Mouse (Mus musculus) lung, postnatal 4 days (tissue): Measurements from ENCODE around the gene Fam227a.

ENCODE experiments used
- DNase-seq, 2 experiments: peaks; one replicate each; pipeline ENCODE4 v3.0.0; 2021

Gene Fam227a

DNA sequence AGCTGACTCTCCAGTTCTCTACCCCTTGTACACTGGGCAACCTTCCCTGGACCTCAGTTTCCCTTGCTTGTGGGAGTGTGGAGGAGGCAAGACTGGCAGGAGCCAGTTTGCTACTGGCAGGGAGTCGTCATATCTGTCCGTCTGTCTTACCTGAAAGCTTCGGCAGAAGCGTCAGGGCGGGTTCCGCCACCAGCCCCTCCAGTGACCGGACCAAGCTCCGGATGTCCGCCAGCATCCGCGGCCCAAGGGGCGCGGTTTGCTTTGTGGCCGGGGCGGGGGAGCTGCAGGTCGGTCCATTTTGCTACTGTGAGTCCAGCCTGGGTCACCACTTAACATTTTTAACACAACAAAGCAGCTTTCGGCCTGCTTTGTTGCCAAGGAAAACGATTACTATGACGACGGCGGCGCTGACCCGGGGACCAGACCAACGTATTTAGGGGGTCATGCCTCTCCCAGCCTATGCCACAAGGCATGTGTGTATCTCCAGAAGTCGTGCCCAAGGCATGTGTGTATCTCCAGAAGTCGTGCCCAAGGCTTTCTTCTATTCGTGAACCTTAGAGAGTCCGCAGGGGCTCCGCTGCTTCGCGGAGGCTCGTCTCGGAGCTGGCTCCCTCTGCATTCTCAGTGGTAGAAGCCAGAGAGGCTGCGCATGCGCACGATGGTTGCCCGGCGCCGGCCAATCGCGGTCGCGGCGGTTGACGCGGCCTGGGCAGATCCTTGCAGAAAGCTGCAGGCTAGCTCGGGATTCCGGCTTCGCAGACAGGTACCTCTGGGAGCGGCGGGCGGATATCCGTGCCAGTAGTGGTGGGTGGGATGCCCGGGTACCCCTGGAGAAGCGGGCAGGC, at the start of gene Fam227a, which contains the start of gene Cby1:
Fam227a (minus strand) TSS at position 426 of the 845 bp plus-strand sequence.
Cby1 (plus strand) TSS at position 669 of the 845 bp plus-strand sequence.
- DNase-seq = peak; percentile 96

DNA sequence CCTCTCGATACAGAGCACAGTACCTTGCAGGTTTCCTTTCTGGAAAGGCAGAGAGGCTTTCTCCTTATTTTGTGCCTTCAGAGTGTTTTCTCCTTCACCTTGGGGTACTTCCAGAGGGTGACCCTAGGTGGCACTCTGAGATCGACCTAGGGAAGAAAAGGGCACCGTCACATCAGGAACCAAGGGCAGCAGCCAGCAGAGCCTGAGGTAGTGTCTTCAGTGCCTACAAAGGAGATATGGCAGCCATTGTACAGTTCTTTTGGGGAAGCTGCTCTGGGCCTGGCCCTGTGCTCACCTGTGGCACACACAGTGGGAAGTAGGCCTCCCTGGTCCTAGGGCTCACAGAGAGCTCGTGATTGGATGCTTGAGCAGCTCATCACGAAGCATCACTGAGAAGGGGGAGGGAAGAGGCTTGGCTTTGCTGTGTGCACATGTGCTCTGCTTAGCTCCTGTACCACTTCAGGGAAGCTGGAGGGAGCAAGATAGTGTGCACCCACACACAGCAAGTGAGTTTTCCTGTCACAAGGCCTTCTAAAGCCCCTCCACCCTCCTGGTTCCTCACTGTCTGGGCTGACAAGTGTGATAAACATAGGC, 49.6 kb upstream of the Fam227a start:
- no peak for DNase-seq

DNA sequence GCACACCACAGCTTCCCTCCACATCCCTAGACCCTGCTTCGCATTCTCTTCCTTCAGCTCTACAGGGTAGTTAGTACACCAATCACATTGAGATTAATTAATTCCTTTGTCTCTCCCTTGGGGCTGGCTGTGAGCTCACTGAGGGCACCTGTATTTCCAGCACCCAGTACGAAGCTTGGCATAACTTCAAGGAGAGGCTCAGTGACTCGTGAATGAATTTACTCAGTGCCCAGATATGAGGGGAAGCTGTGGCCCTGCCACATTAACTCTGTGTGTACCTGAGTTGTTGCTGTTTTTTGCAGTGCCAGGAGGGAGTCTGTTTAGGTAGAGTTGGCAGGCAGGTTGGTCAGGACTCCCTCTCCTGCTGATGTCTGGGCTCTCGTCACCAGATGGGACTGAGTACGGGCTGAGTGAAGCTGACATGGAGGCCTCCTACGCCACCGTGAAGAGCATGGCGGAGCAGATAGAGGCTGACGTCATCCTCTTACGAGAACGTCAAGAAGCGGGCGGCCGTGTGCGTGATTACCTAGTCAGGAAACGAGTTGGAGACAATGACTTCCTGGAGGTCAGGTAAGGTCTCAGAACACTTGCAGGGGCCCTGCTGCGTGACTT, 48.0 kb upstream of the Fam227a start:
- no peak for DNase-seq

DNA sequence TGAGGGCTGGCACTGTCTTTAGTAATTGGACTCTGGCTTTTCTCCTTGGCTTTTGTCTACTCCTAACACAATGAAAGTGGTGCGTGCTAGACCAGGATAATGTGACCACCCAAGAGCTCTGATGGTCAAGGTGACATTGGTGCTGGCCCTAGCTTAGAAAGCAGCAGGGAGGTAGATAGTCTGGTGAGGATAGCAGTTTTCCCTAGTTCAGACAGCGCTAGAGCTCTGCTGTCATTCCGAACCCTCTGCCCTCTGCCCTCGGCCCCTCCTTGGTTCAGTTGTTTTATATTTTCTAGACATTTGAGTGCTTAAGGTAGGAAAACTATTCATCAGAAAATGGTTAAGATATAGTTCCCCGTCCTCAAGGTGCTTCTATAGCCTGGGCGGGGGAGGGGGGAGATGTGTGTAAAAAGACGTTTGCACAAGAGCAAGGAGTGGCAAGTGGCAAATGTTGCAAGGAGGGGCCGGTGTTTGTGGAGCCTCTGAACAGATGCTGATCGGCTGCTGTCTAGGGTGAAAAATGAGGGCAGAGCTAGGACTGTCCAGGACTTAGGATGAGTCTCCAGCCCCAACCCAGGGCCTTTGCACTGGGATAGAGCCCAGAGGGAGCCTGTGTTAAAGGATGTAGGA, 38.9 kb upstream of the Fam227a start:
- DNase-seq = no peak

DNA sequence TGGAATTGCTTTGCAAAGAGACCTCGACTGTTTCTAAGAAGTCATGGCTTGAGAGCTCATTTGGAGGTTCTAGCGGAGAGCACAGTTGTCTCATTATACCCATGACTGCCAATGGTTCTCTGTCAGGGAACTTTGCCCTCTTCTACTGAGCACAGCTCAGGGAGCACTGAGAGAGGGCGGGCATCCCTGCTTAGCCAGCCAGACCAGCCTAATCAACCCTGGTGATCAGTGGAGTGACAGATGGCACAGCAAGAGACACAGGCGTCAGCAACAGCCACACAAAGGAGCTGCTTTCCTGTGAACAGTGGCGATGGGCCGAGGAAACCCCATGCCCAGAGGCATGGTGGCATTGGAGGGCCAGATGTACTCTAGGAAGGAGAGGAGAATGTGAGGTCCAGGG, 38.3 kb upstream of the Fam227a start:
- DNase-seq = no peak

DNA sequence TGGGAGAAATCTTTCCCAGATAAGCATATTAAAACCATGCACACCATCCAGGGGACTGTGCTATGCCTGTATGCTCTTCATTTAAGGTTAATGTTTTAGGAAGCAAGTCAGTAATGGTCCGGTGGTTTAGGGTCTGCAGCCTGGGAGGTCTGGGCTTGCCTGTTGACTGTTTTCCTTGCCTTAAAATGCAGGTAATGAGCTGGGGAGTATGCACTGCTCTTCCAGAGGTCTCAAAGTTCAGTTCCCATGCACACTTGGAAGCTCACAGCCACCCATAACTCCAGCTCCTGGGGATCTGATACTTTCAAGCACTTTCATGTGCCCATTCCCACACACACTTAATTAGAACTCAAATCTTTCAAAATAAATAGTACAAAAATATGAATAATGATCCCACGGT, 37.8 kb upstream of the Fam227a start:
- DNase-seq = no peak

DNA sequence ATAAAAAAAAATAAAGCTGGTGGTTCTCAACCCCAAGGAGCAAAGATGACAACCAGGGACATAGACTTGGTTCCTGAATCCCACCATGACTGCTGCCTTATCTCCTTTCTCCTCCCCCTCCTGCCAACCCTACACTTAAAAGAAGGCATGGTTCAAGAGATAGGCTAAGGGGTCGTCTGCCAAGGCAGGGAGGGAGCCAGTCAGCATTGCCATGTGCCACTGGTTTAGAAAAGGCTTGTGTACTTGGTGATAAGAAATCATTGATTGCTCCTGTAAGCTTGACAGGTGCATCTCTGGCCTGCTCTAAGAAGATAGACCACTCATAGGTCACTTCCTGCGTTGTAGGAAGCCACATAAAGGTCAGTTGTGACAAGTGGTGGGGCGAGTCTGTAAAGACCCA, 36.8 kb upstream of the Fam227a start:
- DNase-seq = no peak

DNA sequence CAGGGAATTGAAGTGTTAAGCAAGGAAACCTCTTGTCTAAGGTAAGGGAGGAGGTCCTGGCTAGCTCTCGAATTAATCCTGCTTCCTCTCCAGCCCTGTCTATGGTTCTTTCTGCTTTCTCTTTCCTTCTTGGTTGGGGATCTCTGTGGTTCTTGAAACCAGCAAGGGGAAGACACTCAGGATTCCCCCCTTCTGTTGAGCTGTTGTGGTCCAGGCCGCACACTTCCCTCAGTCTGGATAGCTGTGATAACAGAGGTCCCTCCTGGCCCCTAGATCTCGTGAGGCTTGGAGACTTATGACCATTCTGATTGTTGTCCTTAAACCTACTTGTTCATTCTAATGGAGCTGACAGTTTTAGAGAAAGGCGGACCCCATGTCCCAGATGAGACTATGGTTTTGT, 35.8 kb upstream of the Fam227a start:
- no peak for DNase-seq

DNA sequence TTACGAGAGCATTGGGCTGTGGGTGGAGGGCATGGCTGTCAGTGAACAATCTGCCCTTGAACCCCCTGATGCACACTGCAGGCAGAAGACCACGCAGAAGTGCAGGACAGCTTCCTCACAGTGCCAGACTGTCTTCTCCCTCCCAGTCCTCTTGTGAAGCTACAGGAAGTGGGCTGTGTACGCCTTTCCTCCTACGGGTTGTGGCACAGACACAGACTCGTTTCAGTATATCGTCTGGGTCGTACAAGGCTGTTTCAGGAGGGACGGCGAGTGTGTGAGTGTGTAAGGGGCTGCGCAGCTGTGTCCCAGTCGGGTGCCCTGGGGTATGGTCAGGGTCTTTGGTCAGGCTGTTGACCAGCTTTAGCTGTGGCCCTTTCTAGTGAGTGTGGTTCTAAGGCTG, 35.0 kb upstream of the Fam227a start:
- DNase-seq = peak in 1 of 2 experiments; percentile 41

DNA sequence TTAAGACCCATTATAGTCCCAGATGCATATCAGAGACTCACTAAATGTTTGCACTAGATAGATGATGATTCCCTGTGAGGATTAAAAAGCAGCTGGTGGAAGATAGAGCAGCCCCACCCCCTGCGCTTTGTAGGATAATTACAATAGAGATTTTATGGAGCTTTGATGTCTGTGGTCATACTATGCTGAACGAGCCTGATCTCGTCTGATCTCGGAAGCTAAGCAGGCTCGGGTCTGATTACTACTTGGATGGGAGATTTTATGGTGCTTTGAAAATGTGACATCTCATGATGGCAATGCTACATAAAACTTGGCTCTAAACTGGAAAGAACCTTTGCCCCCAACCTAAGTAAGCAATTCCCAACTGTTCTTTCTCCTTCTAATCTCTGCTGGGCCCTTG, 33.6 kb upstream of the Fam227a start:
- DNase-seq = no peak

DNA sequence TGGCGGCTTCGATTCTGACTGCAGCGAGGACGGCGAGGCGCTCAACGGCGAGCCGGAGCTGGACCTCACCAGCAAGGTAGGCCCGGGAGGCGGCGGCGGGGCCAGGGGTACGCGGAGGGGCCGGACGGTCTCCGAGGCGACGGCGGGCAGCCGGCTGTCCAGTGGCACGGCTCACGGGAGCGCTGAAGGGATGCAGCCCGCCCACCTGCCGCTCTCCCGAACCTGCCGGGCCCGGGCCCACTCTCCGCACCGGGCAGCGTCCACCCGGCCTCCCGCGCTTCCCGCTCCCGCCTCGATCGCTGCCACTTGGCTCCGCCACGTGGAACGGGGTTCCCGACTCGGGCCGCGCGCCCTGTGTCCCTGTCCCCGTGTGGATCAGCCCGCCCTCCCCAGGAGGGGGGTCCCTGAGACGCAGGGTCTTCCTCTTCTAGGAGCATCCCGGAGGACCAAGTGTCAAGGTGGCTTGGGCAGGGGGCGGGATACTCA, 32.3 kb upstream of the Fam227a start:
- DNase-seq = peak in 1 of 2 experiments; percentile 70

DNA sequence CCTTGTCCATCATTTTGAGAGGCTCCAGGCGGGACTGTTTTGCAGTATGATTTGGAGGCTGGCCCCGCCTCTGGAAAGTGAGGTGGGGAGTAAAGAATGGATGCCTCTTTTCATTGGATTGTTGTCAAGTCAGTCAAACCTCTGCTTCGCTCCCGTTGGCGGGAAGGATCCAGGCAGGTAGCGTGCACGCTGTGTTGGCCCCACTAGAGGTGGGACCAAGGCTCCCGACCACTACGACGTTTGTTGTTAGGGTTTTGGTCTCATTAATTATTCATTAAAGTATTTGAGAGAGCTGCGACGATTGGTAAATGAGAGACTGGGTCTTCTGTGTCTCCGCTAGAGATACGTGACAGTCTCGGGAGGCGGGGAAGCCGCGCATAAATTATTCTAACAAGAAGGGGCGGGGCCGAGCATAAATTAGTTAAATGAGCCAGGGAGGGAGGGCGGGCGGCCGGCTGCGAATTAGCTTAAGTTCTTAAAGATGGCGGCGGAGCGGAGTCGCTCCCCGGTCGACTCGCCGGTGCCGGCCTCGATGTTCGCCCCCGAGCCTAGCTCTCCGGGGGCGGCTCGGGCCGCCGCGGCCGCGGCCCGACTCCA, 31.8 kb upstream of the Fam227a start, which contains the start of gene Gtpbp1:
Gtpbp1 (plus strand) TSS at position 420 of the 597 bp plus-strand sequence.
- peak; percentile 97 to 99 for DNase-seq

DNA sequence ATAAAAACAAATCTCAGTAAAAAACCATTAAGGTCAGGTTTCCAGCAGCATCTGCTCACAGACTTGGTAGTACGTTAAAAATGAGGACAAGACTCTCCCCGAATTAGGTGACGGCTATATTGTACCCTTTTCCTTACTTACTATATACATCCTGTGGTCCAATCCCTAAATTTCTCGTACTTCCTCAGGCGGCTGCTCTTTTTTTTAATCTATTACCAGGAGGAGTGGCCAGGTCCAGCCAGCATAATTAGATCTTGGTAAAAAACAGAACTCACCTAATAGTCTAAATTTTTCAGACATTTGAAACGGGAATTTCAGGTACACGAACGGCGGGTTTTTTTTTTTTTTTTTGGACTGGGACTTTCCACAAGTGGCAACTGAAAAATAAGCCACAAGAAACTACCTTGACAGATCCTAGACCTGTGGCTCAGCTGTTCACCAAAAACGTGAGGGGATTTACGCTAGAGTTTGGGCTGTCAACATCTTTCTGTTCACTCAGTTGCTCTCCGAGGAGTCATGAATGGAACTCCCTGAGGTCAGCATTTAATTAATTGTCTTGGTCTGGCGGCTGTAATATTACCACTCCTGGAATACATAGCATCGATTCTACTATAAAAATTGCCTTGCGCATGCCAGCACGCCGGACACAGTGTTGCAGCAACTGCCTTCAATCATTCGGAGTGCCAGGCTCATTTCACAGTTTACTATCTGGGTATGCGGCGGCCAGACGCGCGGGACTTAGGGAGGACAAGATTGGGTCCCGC, 31.1 kb upstream of the Fam227a start:
- DNase-seq = no peak

DNA sequence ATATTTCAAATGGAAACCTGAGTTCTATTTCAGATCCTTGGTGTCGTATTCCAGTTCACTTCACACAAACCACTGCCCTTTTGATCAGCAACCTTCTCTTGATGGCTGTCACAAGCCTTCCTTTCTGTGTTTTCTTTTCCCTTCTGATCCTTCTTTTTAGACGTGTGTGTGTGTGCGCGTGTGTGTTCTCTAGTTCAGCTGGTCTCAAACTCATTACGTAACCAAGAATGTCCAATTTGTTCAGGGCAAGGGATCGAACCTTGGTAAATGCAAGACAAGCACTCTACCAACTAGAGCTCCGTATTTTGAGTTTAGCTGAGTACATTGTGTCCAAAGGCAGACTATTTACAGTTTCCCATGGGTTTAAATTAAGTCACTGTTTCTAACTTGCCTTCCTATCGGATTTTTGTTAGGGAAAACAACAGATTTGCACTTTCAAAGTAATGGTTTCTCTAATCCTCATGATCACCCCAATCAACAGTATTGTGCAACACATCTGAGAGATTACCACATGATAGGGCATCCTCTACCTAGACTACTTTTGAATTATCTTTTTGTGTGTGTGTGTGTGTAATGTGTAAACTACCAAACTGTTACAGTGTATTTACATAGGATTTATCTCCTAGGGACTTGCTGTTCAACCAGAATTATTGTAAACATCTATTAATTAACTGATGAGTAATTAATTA, 29.7 kb upstream of the Fam227a start:
- no peak for DNase-seq

DNA sequence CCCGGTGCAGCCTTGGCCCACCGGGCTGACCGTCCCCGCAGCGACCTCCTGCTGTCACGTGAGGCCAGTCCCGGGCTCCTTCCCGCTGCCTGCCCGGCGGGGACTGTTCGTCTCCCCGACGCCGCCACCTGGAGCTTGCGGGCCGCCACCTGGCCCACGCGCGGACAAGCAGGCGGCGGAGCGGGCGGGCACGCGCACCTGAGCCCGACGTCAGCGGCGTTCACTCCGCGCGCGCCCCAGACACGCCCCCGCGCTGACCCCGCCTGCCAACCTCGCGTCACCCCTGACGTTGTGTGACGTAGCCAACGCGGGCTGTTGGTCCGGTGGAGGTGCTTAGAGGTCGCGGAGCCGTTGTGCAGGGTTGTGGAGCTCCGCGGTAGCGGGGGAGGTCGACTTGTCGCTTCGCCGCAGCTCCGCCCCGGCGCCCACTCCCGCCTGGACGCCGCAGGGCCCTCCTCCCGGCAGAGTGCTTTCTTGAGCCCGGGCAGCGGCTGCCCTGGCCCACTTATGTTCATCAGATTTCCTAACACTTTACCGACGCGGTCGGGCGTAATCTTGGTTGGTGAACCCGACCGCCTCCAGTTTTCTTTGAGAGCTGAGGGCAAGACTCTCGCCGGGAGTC, 29.0 kb upstream of the Fam227a start, which contains the start of gene Josd1:
Josd1 (minus strand) TSS at position 274 of the 622 bp plus-strand sequence.
- DNase-seq = peak; percentile 96 to 97

DNA sequence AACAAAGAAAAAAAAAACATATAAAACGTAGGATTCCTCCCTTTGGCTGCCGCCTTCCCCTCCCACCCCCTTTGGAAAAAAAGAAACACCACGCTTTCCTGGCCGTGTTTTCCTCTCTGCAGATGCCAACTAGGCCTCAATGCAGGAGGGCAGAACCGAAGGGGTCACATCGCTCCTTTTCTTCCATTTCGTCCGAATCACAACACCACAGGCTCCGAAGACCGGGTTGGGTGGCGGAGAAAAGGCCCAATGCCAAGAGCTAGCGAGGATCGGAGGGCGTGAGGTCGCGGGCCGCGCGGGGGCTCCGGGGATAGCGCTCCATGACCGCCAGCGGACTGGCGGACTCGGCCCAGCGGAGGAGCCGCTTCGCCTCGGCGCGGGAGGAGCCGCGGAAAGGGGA, 28.4 kb upstream of the Fam227a start:
- DNase-seq = no peak

DNA sequence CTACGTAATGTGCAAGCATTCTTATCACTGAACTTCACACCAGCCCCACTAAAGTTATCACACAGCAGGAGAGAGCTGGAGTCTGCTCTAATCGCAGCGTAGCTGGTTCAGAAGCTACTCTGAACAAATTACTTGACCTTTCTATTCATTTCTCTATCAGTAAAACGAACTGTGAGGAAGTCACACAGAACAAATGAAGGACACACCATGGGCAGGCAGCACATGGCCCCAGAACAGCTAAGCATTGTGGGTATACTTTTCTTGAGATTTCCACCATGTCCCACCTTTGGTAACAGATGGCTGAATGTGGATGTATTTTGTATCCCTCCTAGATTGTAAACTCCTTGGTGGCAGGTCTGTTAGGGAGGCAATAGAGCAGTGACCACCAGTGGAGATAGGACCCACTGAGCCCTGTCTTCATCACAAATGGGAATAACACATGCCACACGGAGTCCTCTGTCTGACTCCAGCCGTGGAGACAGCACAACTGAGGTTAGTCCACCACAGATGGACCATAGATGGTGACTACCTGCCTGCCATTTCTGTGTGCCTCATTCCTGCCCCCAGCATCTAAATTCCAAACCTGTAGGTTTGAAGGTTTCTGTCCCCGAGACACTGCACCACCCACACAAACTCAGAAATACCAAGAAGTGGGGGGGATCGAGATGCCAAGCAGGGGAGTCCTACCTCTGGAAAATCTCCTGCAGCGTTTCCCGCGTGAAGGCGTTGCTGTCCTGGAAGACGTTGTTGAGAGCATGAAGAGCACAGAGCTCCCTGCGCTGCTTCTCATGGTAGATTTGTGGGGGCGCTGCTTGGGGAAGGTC, 27.5 kb upstream of the Fam227a start:
- DNase-seq = no peak

DNA sequence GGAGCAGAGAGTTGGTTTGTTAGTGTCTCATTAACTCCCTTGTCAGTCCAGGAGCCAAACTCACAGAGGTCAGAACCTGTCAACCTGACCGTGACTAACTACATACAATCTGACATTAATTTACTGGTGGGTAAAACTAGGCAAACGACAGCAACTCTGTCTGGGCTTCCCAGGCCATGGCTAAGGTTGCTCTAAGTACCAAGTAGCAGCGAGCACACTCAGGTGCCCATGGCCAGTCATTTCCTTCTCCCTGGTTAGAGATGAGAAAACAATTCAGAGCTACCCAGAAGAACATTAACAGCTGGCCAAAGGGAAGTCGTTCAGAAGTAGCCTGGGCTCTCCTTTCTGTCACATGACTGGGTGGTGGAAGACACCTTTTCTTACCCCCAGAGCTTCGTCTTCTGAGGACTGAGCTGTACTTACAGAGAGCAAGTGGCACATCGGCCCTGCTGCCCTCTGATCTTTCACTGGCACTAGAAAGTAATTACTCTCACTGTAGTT, 26.4 kb upstream of the Fam227a start:
- DNase-seq = no peak

DNA sequence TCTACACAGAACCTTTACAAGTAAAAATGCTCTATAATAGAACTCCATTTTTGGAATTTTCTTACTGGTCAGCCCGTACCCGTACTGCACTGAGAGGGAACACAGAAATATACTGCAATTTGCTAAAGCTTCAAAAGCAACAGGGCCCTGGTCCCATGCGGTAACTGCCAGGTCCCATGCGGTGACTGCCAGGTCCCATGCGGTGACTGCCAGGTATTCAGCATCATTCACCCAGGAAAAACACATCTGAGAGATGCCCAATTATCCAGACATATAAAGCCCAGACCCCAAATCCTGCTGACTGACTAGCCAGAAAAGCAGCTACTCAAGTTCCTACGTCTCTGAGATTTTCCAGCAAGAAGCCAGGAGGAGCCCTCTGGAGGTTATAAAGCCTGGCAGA, 25.9 kb upstream of the Fam227a start:
- DNase-seq = no peak
